Mouse (Mus musculus) erythroblast, adult 5-6 weeks (primary cell): ENCODE measurements around the gene Igsf9b. TPM values are rescaled to one million over a fixed set of nuclear protein-coding genes. Genes with fewer than 3 reads are reported as not detected.

Source experiments
- ATAC-seq: replicated peaks from 2 replicates; pipeline ENCODE4 v1.8.0; 2016; ENCODE audit warnings: moderate number of reproducible peaks, mild to moderate bottlenecking, moderate TSS enrichment, inconsistent platforms; ENCODE audit not compliant: poor library complexity, low FRiP score, severe bottlenecking
- total RNA-seq, 2 experiments: library from RNA; stranded (forward) in 1 of 2; stranded (reverse) in 1 of 2; fragments of 150-400 nt in 1 of 2; fragments of 200-764, 138-1000 nt in 1 of 2; gene quantifications; 2 replicates each; pipeline versions ENCODE4 v1.2.3 to v1.2.4; 2015 to 2017; ENCODE audit warnings: low replicate concordance in 2 of 2

Igsf9b gene
- total RNA-seq (2015; ENCODE audit: low replicate concordance) (not detected in 2 replicates), total RNA-seq (2017; ENCODE audit: low replicate concordance) (under 0.01 TPM in 1 of 2 replicates, not detected in the other)

GRCm38 (mm10) chr9:27298411-27299285, at the start of gene Igsf9b:
Igsf9b (plus strand) TSS chr9:27299204.
- no peak for ATAC-seq

- no peak for ATAC-seq
Observed at GRCm38 (mm10) chr9:27252034-27252714, 46.8 kb upstream of the Igsf9b start.

GRCm38 (mm10) chr9:27256454-27256853, 42.5 kb upstream of the Igsf9b start:
- no peak for ATAC-seq

GRCm38 (mm10) chr9:27260378-27260947, 38.5 kb upstream of the Igsf9b start:
- ATAC-seq = no peak

GRCm38 (mm10) chr9:27261905-27262304, 37.1 kb upstream of the Igsf9b start:
- ATAC-seq = no peak

- no peak for ATAC-seq
Observed at GRCm38 (mm10) chr9:27265009-27265408, 34.0 kb upstream of the Igsf9b start.

- no peak for ATAC-seq
Observed at GRCm38 (mm10) chr9:27267878-27268277, 31.1 kb upstream of the Igsf9b start.

- ATAC-seq = no peak
Observed at GRCm38 (mm10) chr9:27268493-27268892, 30.5 kb upstream of the Igsf9b start.

- ATAC-seq = no peak
Observed at GRCm38 (mm10) chr9:27269322-27269721, 29.7 kb upstream of the Igsf9b start.

- no peak for ATAC-seq
Observed at GRCm38 (mm10) chr9:27269904-27270303, 29.1 kb upstream of the Igsf9b start.

- no peak for ATAC-seq
Observed at GRCm38 (mm10) chr9:27271899-27272298, 27.1 kb upstream of the Igsf9b start.

GRCm38 (mm10) chr9:27272858-27273257, 26.1 kb upstream of the Igsf9b start:
- ATAC-seq = no peak

GRCm38 (mm10) chr9:27276282-27276839, 22.6 kb upstream of the Igsf9b start:
- ATAC-seq = no peak

- no peak for ATAC-seq
Observed at GRCm38 (mm10) chr9:27277401-27278087, 21.5 kb upstream of the Igsf9b start.

- ATAC-seq = no peak
Observed at GRCm38 (mm10) chr9:27279041-27279440, 20.0 kb upstream of the Igsf9b start.

- ATAC-seq = no peak
Observed at GRCm38 (mm10) chr9:27280976-27281375, 18.0 kb upstream of the Igsf9b start.

GRCm38 (mm10) chr9:27285719-27286249, 13.2 kb upstream of the Igsf9b start:
- ATAC-seq = no peak

- ATAC-seq = no peak
Observed at GRCm38 (mm10) chr9:27286296-27286695, 12.7 kb upstream of the Igsf9b start.

GRCm38 (mm10) chr9:27286859-27287258, 12.1 kb upstream of the Igsf9b start:
- ATAC-seq = no peak
